Mouse (Mus musculus): ENCODE data around the gene H2-T24.

H2-T24 gene

DNA sequence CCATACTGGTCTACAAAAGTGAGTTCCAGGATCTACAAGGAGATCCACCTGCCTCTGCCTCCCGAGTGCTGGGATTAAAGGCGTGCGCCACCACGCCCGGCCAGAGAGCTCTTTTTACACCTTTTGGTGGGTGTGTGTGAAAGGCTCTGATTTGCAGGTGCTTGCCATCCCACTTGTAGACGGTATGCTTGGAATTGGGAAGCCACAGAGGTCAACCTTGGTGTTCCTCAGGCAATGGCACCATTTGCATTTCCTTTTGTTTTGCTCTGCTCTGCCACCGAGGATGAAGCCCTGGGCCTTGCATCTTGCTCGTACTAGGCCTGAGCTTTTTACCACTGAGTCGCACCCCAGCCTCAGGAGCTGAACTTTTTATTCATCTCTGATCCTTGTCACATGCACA, 38.6 kb downstream of the H2-T24 start:
- no peak for DNase-seq (ENCODE audit: low spot score)

DNA sequence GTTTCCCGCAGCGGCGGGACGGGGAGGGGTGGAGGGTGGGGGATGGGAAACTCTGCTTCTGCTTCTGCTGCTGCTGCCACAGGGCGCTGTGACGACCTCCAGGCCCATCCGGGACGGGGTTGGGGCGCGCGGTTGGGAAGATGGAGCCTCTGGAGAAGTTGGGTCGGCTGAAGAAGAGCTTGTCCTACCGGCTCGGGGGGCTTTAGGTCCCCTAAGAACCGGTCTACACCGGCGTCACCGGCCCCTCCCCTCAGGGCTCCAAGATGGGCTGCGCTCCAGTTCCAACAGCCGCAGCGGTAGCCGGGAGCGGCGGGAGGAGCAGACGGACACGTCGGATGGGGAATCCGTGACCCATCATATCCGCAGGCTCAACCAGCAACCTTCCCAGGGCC, 40.0 kb downstream of the H2-T24 start:
- DNase-seq (ENCODE audit: low spot score), result peak; percentile 50

DNA sequence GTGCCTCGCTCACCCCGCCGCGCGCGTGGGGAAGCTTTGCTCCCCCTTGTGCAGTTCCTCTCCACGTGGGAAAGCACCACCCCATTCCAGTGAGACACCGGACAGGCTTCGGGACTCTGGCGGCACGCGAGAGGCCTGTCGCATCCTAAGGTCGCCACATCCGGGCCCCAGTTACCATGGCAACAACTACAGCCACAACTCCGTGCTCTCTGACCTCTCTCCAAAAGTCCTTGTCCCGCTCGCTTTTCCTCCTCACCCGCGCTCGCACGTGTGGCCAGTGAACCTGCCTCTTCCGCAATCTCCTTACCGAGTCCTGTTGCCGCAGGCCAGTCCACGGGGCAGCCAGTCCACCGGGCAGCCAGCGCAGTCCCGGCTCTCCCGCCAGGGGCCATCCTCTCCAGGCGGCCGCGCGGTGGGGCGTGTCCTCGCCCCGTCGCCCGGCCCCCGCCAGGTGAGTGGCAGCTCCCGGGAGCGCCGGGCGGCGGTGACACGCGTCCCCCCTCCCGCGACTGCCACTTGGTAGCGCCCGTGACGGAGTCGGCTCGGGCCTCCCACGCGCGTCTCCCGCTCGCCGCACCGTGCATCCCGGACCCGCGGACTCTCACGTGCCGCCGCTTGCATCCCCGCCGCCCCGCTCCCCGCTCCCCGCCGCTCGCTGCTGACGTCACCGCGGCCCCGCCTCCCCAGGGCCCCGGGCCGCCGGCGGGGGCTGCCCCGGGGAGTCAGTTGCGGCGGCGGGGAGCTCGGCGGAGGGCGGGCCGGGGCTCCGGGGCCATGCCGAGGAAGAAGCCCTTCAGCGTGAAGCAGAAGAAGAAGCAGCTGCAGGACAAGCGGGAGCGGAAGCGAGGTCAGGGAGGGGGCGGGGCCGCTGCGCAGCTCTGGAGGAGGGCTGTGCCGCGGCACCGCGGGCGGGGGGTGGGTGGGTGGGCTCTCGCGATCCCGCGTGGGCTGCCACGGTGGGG, 40.7 kb downstream of the H2-T24 start, which contains the start of the genes Gnl1 and Prr3:
Gene Gnl1 (plus strand): TSS at position 451 of the 962 bp plus-strand sequence.
Gene Prr3 (minus strand): TSS at position 836 of the 962 bp plus-strand sequence.
- DNase-seq (ENCODE audit: low spot score), result peak; percentile 96

DNA sequence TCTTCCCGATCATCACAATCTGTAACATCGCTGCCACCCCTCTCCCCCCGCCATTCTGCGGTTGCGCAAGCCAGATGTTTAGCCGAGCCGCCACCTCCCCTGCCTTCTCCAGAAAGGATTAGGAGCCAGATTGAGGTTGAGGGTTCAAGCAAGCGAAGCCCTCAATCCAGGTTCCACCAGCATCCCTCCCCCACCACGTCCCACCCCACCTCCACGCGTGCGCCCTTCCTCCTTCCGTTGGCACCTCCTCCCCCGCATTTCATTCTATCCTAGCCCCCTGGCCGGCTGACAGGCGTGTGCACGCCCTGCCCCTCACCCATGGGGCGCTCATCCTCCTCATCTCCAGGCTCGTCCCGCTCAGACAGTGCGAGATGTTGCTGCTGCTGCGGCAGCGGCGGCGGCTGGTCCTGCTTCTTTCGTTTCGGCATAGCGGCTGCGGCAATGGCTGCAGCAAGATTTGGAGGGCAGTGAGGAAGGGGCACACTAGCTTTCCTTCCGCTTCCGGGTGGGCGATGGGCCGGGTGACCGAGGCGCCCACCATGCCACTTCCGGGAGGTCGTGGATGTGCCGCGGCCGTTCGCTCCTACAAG, 41.5 kb downstream of the H2-T24 start:
- peak; percentile 92 for DNase-seq (ENCODE audit: low spot score)

DNA sequence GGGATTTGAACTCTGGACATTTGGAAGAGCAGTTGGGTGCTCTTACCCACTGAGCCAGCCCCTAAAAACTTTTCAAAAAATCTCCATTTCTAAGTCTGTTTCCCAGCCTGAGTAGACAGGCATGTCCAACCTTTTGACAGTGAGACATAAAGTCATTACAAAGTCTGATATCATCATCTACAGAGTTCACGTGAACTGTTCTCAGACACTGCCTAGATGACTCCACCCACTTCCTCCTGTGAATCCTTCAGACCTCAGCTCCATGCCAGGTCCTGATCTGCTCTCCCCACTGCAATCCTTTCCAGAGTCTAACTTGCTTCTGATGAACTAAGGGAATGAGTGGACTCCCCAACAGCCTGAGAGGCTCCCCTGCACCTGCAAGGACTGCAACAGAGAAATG, 48.2 kb downstream of the H2-T24 start:
- DNase-seq (ENCODE audit: low spot score), result no peak

DNA sequence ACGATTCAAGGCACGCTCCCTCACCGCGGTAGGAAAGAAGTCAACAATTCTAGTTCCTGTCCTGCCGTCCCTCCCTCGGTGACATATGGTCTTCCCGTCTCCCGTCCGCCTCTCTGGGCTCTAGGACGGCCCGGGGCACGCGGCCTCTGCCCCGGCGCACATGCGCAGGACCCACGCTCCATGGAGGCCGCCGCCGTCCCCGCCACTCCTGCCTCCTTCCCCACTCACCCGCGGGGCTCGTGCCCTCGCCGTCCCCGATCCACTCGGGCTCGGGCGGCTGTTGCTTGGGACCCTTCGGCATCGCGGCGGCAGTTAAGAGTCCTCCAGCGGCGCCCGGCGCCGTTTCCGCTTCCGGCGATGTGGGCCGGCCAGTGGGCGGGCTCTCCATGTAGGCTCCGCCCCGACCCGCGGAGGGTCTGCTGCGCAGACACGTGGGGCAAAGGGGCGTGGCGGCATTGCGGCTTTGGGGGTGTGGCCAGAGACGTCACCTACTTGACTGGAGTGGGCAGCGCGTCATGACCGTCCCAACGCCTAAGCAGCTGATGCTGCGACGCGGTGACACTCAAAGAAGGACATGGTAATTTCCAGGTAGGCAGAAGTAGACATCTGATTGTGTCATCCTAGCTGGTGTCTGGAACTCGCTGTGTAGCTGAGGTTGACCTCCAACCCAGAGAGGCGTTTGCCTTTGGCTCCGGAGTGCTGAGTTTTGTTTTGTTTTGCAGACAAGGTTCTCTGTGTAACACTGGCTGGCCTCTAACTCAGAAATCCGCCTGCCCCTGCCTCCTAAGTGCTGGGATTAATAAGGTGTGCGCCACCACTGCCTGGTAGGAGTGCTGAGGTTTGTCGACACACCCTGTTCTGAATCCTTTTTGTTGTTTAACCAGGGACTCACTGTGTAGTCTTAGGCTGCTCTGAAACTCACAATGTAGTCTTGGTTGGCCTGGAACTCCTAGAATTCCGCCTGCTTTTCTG, 50.7 kb downstream of the H2-T24 start, which contains the start of gene Abcf1:
Gene Abcf1 (minus strand): TSS at position 344 of the 972 bp plus-strand sequence.
- peak; percentile 99 for DNase-seq (ENCODE audit: low spot score)

DNA sequence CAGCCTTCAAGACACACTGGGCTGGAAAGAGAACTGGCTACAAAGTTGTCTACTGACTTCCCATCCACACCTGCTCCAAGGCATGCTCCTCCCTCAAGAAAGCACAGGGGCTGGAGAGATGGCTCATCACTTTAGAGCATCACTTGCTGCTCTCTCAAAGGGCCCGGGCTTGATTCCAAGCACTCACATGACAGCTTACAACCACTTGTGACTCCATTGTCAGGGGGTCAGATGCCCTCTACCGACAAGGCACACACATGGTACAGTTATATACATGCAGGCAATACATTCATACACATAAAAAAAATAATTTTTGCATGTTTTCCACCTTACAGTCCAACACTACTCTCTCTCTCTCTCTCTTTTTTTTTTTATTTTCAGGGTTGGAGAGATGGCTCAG, 52.7 kb downstream of the H2-T24 start:
- no peak for DNase-seq (ENCODE audit: low spot score)

DNA sequence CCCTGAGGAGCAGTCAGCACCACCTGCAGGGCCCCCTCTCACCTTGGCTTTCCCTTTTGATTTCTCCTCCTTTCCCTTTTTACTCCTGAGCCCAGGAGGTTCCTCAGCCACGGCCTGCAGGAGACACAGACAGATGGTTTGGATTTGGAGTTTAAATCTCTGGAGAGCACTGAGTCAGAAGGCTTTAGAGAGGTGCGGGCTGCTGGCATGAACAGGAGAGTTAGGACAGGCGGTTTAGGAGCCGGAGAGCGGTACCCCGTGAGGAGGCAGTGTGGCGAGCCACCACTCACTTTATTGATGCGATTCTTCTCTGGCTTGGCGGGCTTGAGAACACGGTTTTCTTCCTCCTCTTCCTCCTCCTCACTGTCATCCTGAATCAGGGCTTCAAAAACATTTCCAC, 57.1 kb downstream of the H2-T24 start:
- no peak for DNase-seq (ENCODE audit: low spot score)

DNA sequence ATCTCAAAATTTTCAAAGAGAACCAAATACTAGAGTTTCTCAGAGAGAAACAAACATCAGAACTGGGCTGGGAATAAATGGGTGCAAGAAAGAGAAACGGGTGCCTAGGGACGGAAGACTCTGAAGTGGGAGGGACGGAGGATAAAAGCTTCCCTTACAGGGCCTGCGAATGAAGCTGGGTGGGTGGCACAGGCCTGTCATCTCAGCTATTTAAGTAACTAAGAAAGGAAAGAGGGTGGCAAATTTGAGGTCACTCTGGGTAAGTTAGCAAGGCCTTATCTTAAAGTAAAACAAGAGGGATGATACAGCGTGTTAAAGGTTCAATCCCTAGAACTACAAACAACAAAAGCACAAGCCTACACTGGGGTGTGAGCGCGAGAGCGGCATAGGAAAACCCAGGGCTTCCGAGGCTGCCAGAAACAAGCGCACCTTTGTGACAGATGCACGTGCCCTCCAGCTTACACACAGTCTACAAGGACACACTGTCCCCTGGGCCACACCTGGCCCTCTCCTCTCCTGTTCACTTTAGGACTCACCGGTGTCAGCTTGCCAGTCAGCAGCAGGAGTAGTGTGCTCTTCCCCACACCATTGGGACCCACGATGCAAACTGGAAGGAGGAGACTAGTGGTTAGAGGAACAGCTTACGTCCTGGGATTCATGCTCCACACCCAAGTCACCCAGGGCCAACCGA, 61.7 kb downstream of the H2-T24 start:
- DNase-seq (ENCODE audit: low spot score), result no peak

Data from embryo, embryonic 10 days (tissue).